Mouse (Mus musculus) hindbrain, embryonic 14.5 days (tissue): Measurements from ENCODE around the gene Mycbpap. TPM values are rescaled to one million over a fixed set of nuclear protein-coding genes. Genes with fewer than 3 reads are reported as not detected.

Experiments
- ATAC-seq: fragments of 200-750 bp; cut with Nextera tagmentation; 2 replicates; pipeline ENCODE4 v1.8.0; 2017; ENCODE audit warnings: moderate number of reproducible peaks, mild to moderate bottlenecking, moderate TSS enrichment, moderate library complexity; ENCODE audit not compliant: low FRiP score
- DNase-seq: peaks from one replicate; pipeline ENCODE4 v3.0.0-alpha.2; 2015; ENCODE audit warnings: low spot score
- H3K27ac ChIP-seq: fragments of 300-500 bp; sonication (generic); 2 replicates; pipeline ENCODE4 v1.5.1; 2014; ENCODE audit warnings: mild to moderate bottlenecking, moderate library complexity
- H3K27me3 ChIP-seq: fragments of 300-500 bp; sonication (generic); 2 replicates; pipeline ENCODE4 v1.6.1; 2014; ENCODE audit warnings: mild to moderate bottlenecking, low read length, mixed read lengths; ENCODE audit not compliant: control insufficient read depth, insufficient read depth
- H3K36me3 ChIP-seq: fragments of 300-500 bp; sonication (generic); replicated peaks from 2 replicates; pipeline ENCODE4 v1.6.1; 2014; ENCODE audit not compliant: control insufficient read depth, insufficient read depth
- H3K4me1 ChIP-seq: fragments of 300-500 bp; sonication (generic); replicated peaks from 2 replicates; pipeline ENCODE4 v1.6.1; 2014; ENCODE audit warnings: antibody characterized with exemption, low read length, mixed read lengths; ENCODE audit not compliant: control insufficient read depth, insufficient read depth
- H3K4me2 ChIP-seq: fragments of 300-500 bp; sonication (generic); replicated peaks from 2 replicates; pipeline ENCODE4 v1.6.1; 2014; ENCODE audit warnings: mild to moderate bottlenecking, moderate library complexity
- H3K4me3 ChIP-seq: fragments of 300-500 bp; sonication (generic); replicated peaks from 2 replicates; pipeline ENCODE4 v1.5.1; 2014; ENCODE audit warnings: mild to moderate bottlenecking, low read length
- H3K9ac ChIP-seq: fragments of 300-500 bp; sonication (generic); 2 replicates; pipeline ENCODE4 v1.6.1; 2014
- H3K9me3 ChIP-seq: fragments of 300-500 bp; sonication (generic); 2 replicates; pipeline ENCODE4 v1.6.1; 2016; ENCODE audit warnings: low read length; ENCODE audit not compliant: control insufficient read depth
- WGBS: fragments of 180-500 bp; shearing (Covaris S2); extraction: QIAGEN DNeasy Blood & Tissue Kit; methylation state at CpG from one replicate; pipeline ENCODE4 v1.1.7; 2014; 5-methylcytosine and 5-hydroxymethylcytosine counted together
- polyA plus RNA-seq: library from polyadenylated mRNA; unstranded; fragments of >200 nt; fragmentation: Nextera tagmentation; extraction: Ambion mirVana; gene quantifications from 2 replicates; pipeline ENCODE4 v1.2.1, GENCODE M21; 2014

Gene Mycbpap
- polyA plus RNA-seq, 1 experiment from 2014 or later, result 3.3 TPM

- Histone ChIP-seq H3K4me1 (no peaks in the 10 kb centered on the region), H3K36me3 (peaks cover 6% of the 10 kb centered on the region; the same call in 1 of the 2 replicates), H3K9ac (no peak overlapping the region), H3K9me3 (no peaks in the 10 kb centered on the region), H3K4me3 (no peak overlapping the region), H3K27me3 (no peaks in the 10 kb centered on the region), H3K4me2 (no peak overlapping the region), H3K27ac (no peak overlapping the region)
- DNase-seq, result no peak
- ATAC-seq, result no peak
- WGBS, result 91% methylated on average over 4 of the region's 4 CpGs
These were observed 20.9 kb upstream of the Mycbpap start for GRCm38 (mm10) chr11:94542400-94542799.

- 84% methylated on average over 6 of the region's 7 CpGs for WGBS
These were observed 18.2 kb upstream of the Mycbpap start for GRCm38 (mm10) chr11:94539761-94540160.

DNA sequence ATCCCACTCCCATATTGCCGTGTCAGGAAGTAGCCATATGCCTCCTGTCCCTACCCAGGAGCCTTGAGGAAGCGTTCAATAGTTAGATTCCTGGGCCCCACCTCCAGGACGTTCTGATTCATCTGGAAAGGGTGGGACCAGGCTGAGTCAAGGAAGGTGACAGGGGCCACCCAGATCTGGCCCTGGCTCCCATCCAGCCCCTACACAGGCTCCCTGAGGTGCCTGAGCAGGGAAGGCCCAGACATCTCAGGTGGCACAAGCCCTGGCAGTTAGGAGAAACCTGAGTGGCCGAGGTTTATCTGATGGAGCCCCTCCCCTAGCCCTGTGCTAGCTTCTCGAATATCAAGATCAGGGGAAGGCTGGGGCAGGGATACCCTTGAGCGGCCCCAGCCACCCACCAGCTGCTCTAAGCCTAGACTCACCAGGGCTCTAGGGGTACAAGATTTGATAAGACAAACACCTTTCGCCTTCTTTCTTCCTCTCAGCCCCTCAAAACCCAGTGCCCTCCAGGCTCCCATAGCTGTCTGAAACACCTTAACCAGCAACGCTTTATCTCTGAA is 17.3 kb upstream of the Mycbpap start:
- no peak overlapping the region for H3K4me3 ChIP-seq
- H3K4me2 ChIP-seq, result no peak overlapping the region
- no peak overlapping the region for H3K27ac ChIP-seq
- WGBS, result 71% methylated on average over 8 of the region's 8 CpGs
- H3K4me1 ChIP-seq, result no peaks in the 10 kb centered on the region
- H3K27me3 ChIP-seq, result no peaks in the 10 kb centered on the region
- ATAC-seq, result no peak
- no peak for DNase-seq
- H3K9me3 ChIP-seq, result no peaks in the 10 kb centered on the region
- H3K36me3 ChIP-seq, result peaks cover 6% of the 10 kb centered on the region; the same call in 1 of the 2 replicates
- no peak overlapping the region for H3K9ac ChIP-seq

More at GRCm38 (mm10) chr11:94539761-94540160, 18.2 kb upstream of the Mycbpap start:
- H3K4me1 ChIP-seq, result no peaks in the 10 kb centered on the region
- H3K36me3 ChIP-seq, result peaks cover 6% of the 10 kb centered on the region; the same call in 1 of the 2 replicates
- ATAC-seq, result no peak
- H3K4me3 ChIP-seq, result no peak overlapping the region
- H3K27me3 ChIP-seq, result no peaks in the 10 kb centered on the region
- H3K9ac ChIP-seq, result no peak overlapping the region
- no peak overlapping the region for H3K27ac ChIP-seq
- no peaks in the 10 kb centered on the region for H3K9me3 ChIP-seq
- H3K4me2 ChIP-seq, result no peak overlapping the region
- no peak for DNase-seq

GRCm38 (mm10) chr11:94533171-94533570 is 11.6 kb upstream of the Mycbpap start:
- no peak overlapping the region for H3K27ac ChIP-seq
- H3K27me3 ChIP-seq, result no peaks in the 10 kb centered on the region
- no peak overlapping the region for H3K4me3 ChIP-seq
- DNase-seq, result no peak
- H3K9ac ChIP-seq, result no peak overlapping the region
- H3K9me3 ChIP-seq, result no peaks in the 10 kb centered on the region
- no peaks in the 10 kb centered on the region for H3K4me1 ChIP-seq
- ATAC-seq, result no peak
- 74% methylated on average over 8 of the region's 8 CpGs for WGBS
- no peak overlapping the region for H3K4me2 ChIP-seq
- H3K36me3 ChIP-seq, result no peaks in the 10 kb centered on the region

DNA sequence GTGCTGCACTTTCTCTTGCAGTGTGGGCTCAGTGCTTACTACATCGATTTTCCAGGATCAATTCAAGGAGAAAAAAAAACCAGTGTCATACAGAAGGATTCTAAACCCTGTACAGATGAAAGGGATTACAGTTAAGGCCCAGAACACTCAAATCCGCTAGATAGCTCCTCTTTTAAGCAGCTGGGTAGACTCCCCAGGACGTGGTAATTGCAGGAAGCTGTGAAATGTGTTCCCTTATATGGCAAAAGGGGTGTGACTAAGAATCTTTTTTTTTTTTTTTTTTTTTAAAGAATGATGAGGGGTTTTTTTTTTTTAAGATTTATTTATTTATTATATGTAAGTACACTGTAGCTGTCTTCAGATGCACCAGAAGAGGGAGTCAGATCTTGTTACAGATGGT is 7.3 kb upstream of the Mycbpap start:
- ATAC-seq (no peak), DNase-seq (no peak)
- Histone ChIP-seq H3K9ac (no peak overlapping the region), H3K27me3 (no peaks in the 10 kb centered on the region), H3K9me3 (no peaks in the 10 kb centered on the region), H3K4me3 (no peak overlapping the region), H3K4me2 (no peak overlapping the region), H3K4me1 (no peaks in the 10 kb centered on the region), H3K36me3 (no peaks in the 10 kb centered on the region), H3K27ac (no peak overlapping the region)
- WGBS, result 56% methylated on average over 3 of the region's 3 CpGs

- Histone ChIP-seq H3K36me3 (no peaks in the 10 kb centered on the region), H3K4me1 (no peaks in the 10 kb centered on the region), H3K9ac (no peak overlapping the region), H3K27me3 (no peaks in the 10 kb centered on the region), H3K27ac (no peak overlapping the region), H3K4me3 (no peak overlapping the region), H3K4me2 (no peak overlapping the region), H3K9me3 (no peaks in the 10 kb centered on the region)
- ATAC-seq (no peak), DNase-seq (no peak)
- WGBS, result 41% methylated on average over 9 of the region's 9 CpGs
These were observed 4.8 kb upstream of the Mycbpap start for GRCm38 (mm10) chr11:94526171-94526879.

DNA sequence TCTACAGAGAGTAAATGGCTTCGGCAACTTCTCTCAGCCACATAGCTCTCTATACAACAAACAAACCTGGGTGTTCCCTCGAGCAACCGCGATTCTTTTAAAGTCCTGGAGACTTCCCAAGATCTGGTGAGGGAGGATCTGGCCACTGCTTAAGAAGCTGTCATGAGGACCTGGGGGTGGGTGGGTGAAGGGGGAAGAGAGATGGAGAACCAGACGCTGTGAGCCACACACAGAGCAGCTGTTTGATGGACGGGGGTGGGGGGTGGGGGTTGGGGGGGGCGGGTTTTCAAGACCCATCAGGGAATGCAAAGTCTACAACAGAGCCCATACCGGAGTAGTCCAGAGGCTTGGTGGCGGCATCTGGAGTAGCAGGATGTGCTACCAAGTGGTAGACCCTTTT is 8.1 kb downstream of the Mycbpap start:
- H3K4me2 ChIP-seq, result no peak overlapping the region
- no peaks in the 10 kb centered on the region for H3K9me3 ChIP-seq
- no peak overlapping the region for H3K27ac ChIP-seq
- 63% methylated on average over 9 of the region's 9 CpGs for WGBS
- no peak overlapping the region for H3K4me3 ChIP-seq
- no peak for ATAC-seq
- no peaks in the 10 kb centered on the region for H3K36me3 ChIP-seq
- no peaks in the 10 kb centered on the region for H3K4me1 ChIP-seq
- no peak overlapping the region for H3K9ac ChIP-seq
- DNase-seq, result no peak
- no peaks in the 10 kb centered on the region for H3K27me3 ChIP-seq

DNA sequence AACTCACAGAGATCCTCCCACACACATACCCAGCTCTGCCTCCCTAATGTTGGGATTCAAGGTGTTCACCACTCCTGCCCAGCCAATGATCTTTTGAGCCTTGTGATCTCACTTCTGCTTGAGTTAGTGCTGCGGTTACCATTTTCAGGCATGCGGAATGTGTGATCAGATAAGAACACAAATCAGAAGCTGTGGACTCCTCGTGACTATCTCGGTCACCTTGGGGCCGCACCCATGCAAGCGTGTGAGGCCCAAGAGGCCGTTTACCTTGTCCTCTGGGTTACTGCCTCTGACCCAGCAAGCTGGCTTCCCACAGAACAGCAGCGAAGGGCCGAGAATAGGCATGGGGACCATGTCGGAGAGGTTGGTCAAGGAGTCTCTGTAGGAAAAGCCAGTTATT is 12.6 kb downstream of the Mycbpap start:
- Histone ChIP-seq H3K4me2 (no peak overlapping the region), H3K27ac (no peak overlapping the region), H3K27me3 (no peaks in the 10 kb centered on the region), H3K4me3 (no peak overlapping the region), H3K9me3 (no peaks in the 10 kb centered on the region), H3K9ac (no peak overlapping the region), H3K36me3 (no peaks in the 10 kb centered on the region), H3K4me1 (no peaks in the 10 kb centered on the region)
- no peak for ATAC-seq
- 94% methylated on average over 10 of the region's 10 CpGs for WGBS
- no peak for DNase-seq

- Histone ChIP-seq H3K4me1 (peaks cover 21% of the 10 kb centered on the region), H3K4me3 (no peak overlapping the region), H3K27me3 (peaks cover 26% of the 10 kb centered on the region), H3K9ac (no peak overlapping the region), H3K9me3 (no peaks in the 10 kb centered on the region), H3K27ac (no peak overlapping the region), H3K4me2 (no peak overlapping the region), H3K36me3 (no peaks in the 10 kb centered on the region)
- ATAC-seq (no peak), DNase-seq (no peak)
- WGBS, result 92% methylated on average over 8 of the region's 8 CpGs
These were observed 20.1 kb downstream of the Mycbpap start for GRCm38 (mm10) chr11:94501482-94501881.
